ENCODE assay signal across 8 mouse cellular contexts in the genomic region with DNA sequence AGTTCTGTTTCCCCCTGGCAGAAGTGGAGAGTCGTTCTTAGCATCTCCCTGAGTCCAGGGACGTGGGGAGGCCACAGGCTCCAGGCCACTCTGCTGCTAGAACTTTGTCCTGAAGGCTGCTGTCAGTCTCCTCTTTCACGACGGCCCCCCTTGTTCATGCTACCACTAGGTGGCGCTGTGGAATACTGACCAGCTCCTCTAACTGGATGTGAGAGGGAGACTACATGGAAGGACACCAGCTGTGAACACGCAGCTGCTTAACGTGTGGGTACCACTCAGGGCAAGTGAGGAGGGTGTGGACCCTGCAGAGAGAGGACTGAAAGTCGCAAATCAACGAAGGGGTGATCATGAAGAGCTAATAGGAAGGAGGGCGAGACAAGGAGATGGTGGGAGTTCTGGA. TPM values are rescaled to one million over a fixed set of nuclear protein-coding genes. Genes with fewer than 3 reads are reported as not detected.
DNase-seq lines count a peak whose midpoint lies in the region; ATAC-seq and TF ChIP-seq lines count a peak whose summit lies in the region.
"Had no signal": no experiment of that assay in that cellular context is flagged by ENCODE, and none has a peak within 500 bp of the region (broad histone marks: within the 10 kb centered on the region; RNA-seq: fewer than 3 reads in every experiment).

No protein-coding gene starts in this region.

- TF ChIP-seq EP300 in ES-Bruce4 (IDR thresholded peaks at IDR 0.05; ENCODE audit: insufficient read depth, low read depth, low read length): no peak

- H3K9ac ChIP-seq in ES-Bruce4 (ENCODE audit: low read depth, poor library complexity, severe bottlenecking): no peak overlapping the region

- no peaks in the 10 kb centered on the region for H3K4me1 ChIP-seq in ES-Bruce4 (ENCODE audit: control insufficient read depth, insufficient read depth, low read length)

- intact Hi-C loops in gastrocnemius, adult 2 months (cut with DNase I): no loop called here

- no peaks in the 10 kb centered on the region for H3K36me3 ChIP-seq in ES-Bruce4 (ENCODE audit: control insufficient read depth, insufficient read depth, low read length, poor library complexity, severe bottlenecking)

- H3K4me3 ChIP-seq in ES-Bruce4 (ENCODE audit: low read depth, low read length): no peak overlapping the region
- H3K4me3 ChIP-seq in gastrocnemius, adult 2 months: no peak overlapping the region

- no peak for TF ChIP-seq POLR2A in ES-Bruce4 (IDR thresholded peaks at IDR 0.05; ENCODE audit: insufficient read depth, low read length)

- ATAC-seq in megakaryocyte-erythroid progenitor cell, adult 5-6 weeks (replicated peaks; ENCODE audit: low FRiP score, low TSS enrichment, poor library complexity, severe bottlenecking): peak; percentile 49

- peak; percentile 92 for TF ChIP-seq CTCF in ES-Bruce4 (IDR thresholded peaks at IDR 0.05; ENCODE audit: low read depth, low read length)
- TF ChIP-seq CTCF in gastrocnemius, adult 2 months (IDR thresholded peaks at IDR 0.05): peak; percentile 91

- peak; percentile 75 for DNase-seq in A20 (ENCODE audit: low read depth, low spot score)
- DNase-seq in c-Kit-positive CD71-positive TER-119-negative erythroid progenitor cells, embryonic 14.5 days (ENCODE audit: low read depth): peak; percentile 52
- peak; percentile 82 for DNase-seq in gastrocnemius, adult 2 months
- DNase-seq in kidney, postnatal 36 days: peak; percentile 74 to 88
- DNase-seq in spleen, postnatal 36 days (ENCODE audit: low spot score in 2 of 2): peak; percentile 53 to 54

- no peaks in the 10 kb centered on the region for H3K9me3 ChIP-seq in ES-Bruce4 (replicated peaks; ENCODE audit: control insufficient read depth, insufficient read depth, low read length, poor library complexity, severe bottlenecking)

- no peak overlapping the region for H3K27ac ChIP-seq in ES-Bruce4 (ENCODE audit: insufficient read depth, low read length)
- no peak overlapping the region for H3K27ac ChIP-seq in gastrocnemius, adult 2 months

- no peaks in the 10 kb centered on the region for H3K27me3 ChIP-seq in ES-Bruce4 (ENCODE audit: control insufficient read depth, insufficient read depth, low read length, poor library complexity, severe bottlenecking)

RNA-seq across cellular contexts. Expression of a gene that starts 21.3 kb away (rescaled TPM):
- 43.0 and 43.2 TPM in 2 replicates for polyA plus RNA-seq in ES-Bruce4 (2011; ENCODE audit: insufficient read depth, insufficient read length, low read depth, missing spikeins)
- under 1 TPM; 0.18 to 0.64 TPM for total RNA-seq in gastrocnemius, adult 2 months (2021)
- 15.6 and 19.6 TPM in 2 replicates for total RNA-seq in megakaryocyte-erythroid progenitor cell, adult 5-6 weeks (2014; fragmentation: Nextera tagmentation)
- total RNA-seq in megakaryocyte-erythroid progenitor cell, adult 5-6 weeks (2017): 9.1 and 9.7 TPM in 2 replicates

RNA-seq across cellular contexts. Expression of a gene that starts 37.3 kb away (rescaled TPM):
- 7.8 and 8.7 TPM in 2 replicates for polyA plus RNA-seq in ES-Bruce4 (2011; ENCODE audit: insufficient read depth, insufficient read length, low read depth, missing spikeins)
- total RNA-seq in gastrocnemius, adult 2 months (2021): 10 to 100 TPM in 1 of 2 experiments, 1 to 10 TPM in 1; 9.2 to 10.7 TPM
- total RNA-seq in megakaryocyte-erythroid progenitor cell, adult 5-6 weeks (2014; fragmentation: Nextera tagmentation): 8.2 and 11.6 TPM in 2 replicates
- 2.2 and 2.8 TPM in 2 replicates for total RNA-seq in megakaryocyte-erythroid progenitor cell, adult 5-6 weeks (2017)

RNA-seq across cellular contexts. Expression of a gene that starts 43.8 kb away (rescaled TPM):
- 58.9 and 63.0 TPM in 2 replicates for polyA plus RNA-seq in ES-Bruce4 (2011; ENCODE audit: insufficient read depth, insufficient read length, low read depth, missing spikeins)
- total RNA-seq in gastrocnemius, adult 2 months (2021): 100 to 1,000 TPM in 1 of 2 experiments, 10 to 100 TPM in 1; 93.8 to 104 TPM
- 154 and 184 TPM in 2 replicates for total RNA-seq in megakaryocyte-erythroid progenitor cell, adult 5-6 weeks (2014; fragmentation: Nextera tagmentation)
- total RNA-seq in megakaryocyte-erythroid progenitor cell, adult 5-6 weeks (2017): 55.2 and 93.0 TPM in 2 replicates

RNA-seq across cellular contexts. Expression of a gene that starts 45.5 kb away (rescaled TPM):
- polyA plus RNA-seq in ES-Bruce4 (2011; ENCODE audit: insufficient read depth, insufficient read length, low read depth, missing spikeins): 23.5 and 24.5 TPM in 2 replicates
- 1 to 10 TPM; 3.0 to 3.5 TPM for total RNA-seq in gastrocnemius, adult 2 months (2021)
- total RNA-seq in megakaryocyte-erythroid progenitor cell, adult 5-6 weeks (2014; fragmentation: Nextera tagmentation): 18.2 and 33.6 TPM in 2 replicates
- total RNA-seq in megakaryocyte-erythroid progenitor cell, adult 5-6 weeks (2017): 7.7 and 9.1 TPM in 2 replicates

RNA-seq across cellular contexts. Expression of a gene that starts 50.8 kb away (rescaled TPM):
- not detected in 2 replicates for polyA plus RNA-seq in ES-Bruce4 (2011; ENCODE audit: insufficient read depth, insufficient read length, low read depth, missing spikeins)
- not detected for total RNA-seq in gastrocnemius, adult 2 months (2021)
- total RNA-seq in megakaryocyte-erythroid progenitor cell, adult 5-6 weeks (2014; fragmentation: Nextera tagmentation): not detected in 2 replicates
- total RNA-seq in megakaryocyte-erythroid progenitor cell, adult 5-6 weeks (2017): not detected in 2 replicates
- total RNA-seq: left cerebral cortex, adult 8-10 months had no signal

Comparison
In these comparisons a context has a peak if more than half of its experiments do, and no peak if none do; other contexts are left out.
1. RNA of a gene that starts 21.3 kb away (total RNA-seq): 9.1 to 19.6 TPM in megakaryocyte-erythroid progenitor cell, adult 5-6 weeks; 0.18 to 0.64 TPM in gastrocnemius, adult 2 months; every median in the first group is over 4 times any median in the second.
2. Peak in every context shown above with its lines, with median percentiles within 50 percentile points of each other: DNase-seq.